In genomic region chr1:136428981-136429380, GRCm38 (mm10) we compare ENCODE assay signal across 20 mouse cellular contexts.
"Had no signal": no experiment of that assay in that cellular context is flagged by ENCODE, and none has a peak within 500 bp of the region (broad histone marks: within the 10 kb centered on the region; RNA-seq: fewer than 3 reads in every experiment).

No protein-coding gene starts in this region.

- H3K9me3 ChIP-seq: limb, embryonic 10.5 days; limb, embryonic 13.5 days; midbrain, embryonic 12.5 days; midbrain, embryonic 15.5 days; neural tube, embryonic 12.5 days; neural tube, embryonic 15.5 days; stomach, embryonic 15.5 days had no signal

- DNase-seq: kidney, adult 2 months; kidney, postnatal 25 days; layer of hippocampus, adult 9-11 months; lung, embryonic 14.5 days; right cerebral cortex, adult 18-20 months; right cerebral cortex, postnatal 14 days; right cerebral cortex, postnatal 4 days; thymus, postnatal 25 days had no signal

- H3K9ac ChIP-seq: limb, embryonic 13.5 days; lung, embryonic 14.5 days; midbrain, embryonic 12.5 days; midbrain, embryonic 15.5 days; neural tube, embryonic 12.5 days; neural tube, embryonic 15.5 days; stomach, embryonic 15.5 days had no signal

- H3K4me2 ChIP-seq: limb, embryonic 13.5 days; lung, embryonic 14.5 days; midbrain, embryonic 12.5 days; midbrain, embryonic 15.5 days; neural tube, embryonic 12.5 days; neural tube, embryonic 15.5 days; stomach, embryonic 15.5 days had no signal

- H3K4me3 ChIP-seq: layer of hippocampus, adult 2 months; limb, embryonic 10.5 days; limb, embryonic 13.5 days; midbrain, embryonic 12.5 days; midbrain, embryonic 15.5 days; neural tube, embryonic 12.5 days; neural tube, embryonic 15.5 days; stomach, embryonic 15.5 days had no signal

- H3K27me3 ChIP-seq: limb, embryonic 13.5 days; midbrain, embryonic 12.5 days; midbrain, embryonic 15.5 days; neural tube, embryonic 12.5 days; neural tube, embryonic 15.5 days; stomach, embryonic 15.5 days had no signal

- H3K4me1 ChIP-seq: midbrain, embryonic 12.5 days; midbrain, embryonic 15.5 days; neural tube, embryonic 12.5 days; neural tube, embryonic 15.5 days; stomach, embryonic 15.5 days had no signal

- H3K27ac ChIP-seq: kidney, postnatal 0 days; layer of hippocampus, adult 2 months; limb, embryonic 10.5 days; macrophage; midbrain, embryonic 12.5 days; midbrain, embryonic 15.5 days; neural tube, embryonic 12.5 days; neural tube, embryonic 15.5 days; stomach, embryonic 15.5 days had no signal

- ATAC-seq: intestine, postnatal 0 days; lung, postnatal 0 days; midbrain, embryonic 15.5 days had no signal
